Mouse (Mus musculus): ENCODE data around the gene Cdrt4. TPM values are rescaled to one million over a fixed set of nuclear protein-coding genes. Genes with fewer than 3 reads are reported as not detected.

The Cdrt4 gene
- total and polyA plus RNA-seq, 3 experiments: not detected

- TF ChIP-seq RCOR1 (IDR thresholded peaks at IDR 0.05; ENCODE audit: low read depth, low read length) (no peak), E2F4 (IDR thresholded peaks at IDR 0.05; ENCODE audit: borderline replicate concordance, low read depth, low read length) (no peak), ZMIZ1 (IDR thresholded peaks at IDR 0.05; ENCODE audit: low read depth, low read length) (no peak), ELF1 (IDR thresholded peaks at IDR 0.05; ENCODE audit: low read depth, low read length) (no peak), TBP (IDR thresholded peaks at IDR 0.05; ENCODE audit: low read depth, low read length) (no peak), HCFC1 (IDR thresholded peaks at IDR 0.05; ENCODE audit: low read depth, low read length) (no peak)
- no peaks in the 10 kb centered on the region for H3K4me1 ChIP-seq (ENCODE audit: control insufficient read depth in 1 of 2, insufficient read depth in 2 of 2, low read length in 2 of 2)
- no peaks in the 10 kb centered on the region for H3K36me3 ChIP-seq (ENCODE audit: control insufficient read depth in 1 of 2, insufficient read depth in 2 of 2, low read length in 2 of 2)
- no peak overlapping the region for H3K9ac ChIP-seq (ENCODE audit: control insufficient read depth, low read depth, low read length, poor library complexity, severe bottlenecking)
- no peaks in the 10 kb centered on the region for H3K27me3 ChIP-seq (ENCODE audit: control insufficient read depth in 1 of 2, insufficient read depth in 2 of 2, low read length in 2 of 2)
- H3K9me3 ChIP-seq (replicated peaks; ENCODE audit: insufficient read depth, low read length): no peaks in the 10 kb centered on the region
- no peak overlapping the region for H3K27ac ChIP-seq (ENCODE audit: control insufficient read depth, low read depth, low read length)
- H3K79me2 ChIP-seq (ENCODE audit: control insufficient read depth, insufficient read depth, low read length, poor library complexity): no peaks in the 10 kb centered on the region
- no peak overlapping the region for H3K4me3 ChIP-seq (ENCODE audit: control insufficient read depth in 1 of 2, insufficient read depth in 1 of 2, low read depth in 2 of 2, low read length in 2 of 2)
- no peak for DNase-seq (ENCODE audit: low read depth, low spot score)
Measured at GRCm38 (mm10) chr11:63000126-63000525, 49.1 kb downstream of the Cdrt4 start.

- H3K27me3 ChIP-seq (ENCODE audit: control insufficient read depth in 1 of 2, insufficient read depth in 2 of 2, low read length in 2 of 2): no peaks in the 10 kb centered on the region
- no peaks in the 10 kb centered on the region for H3K79me2 ChIP-seq (ENCODE audit: control insufficient read depth, insufficient read depth, low read length, poor library complexity)
- H3K9ac ChIP-seq (ENCODE audit: control insufficient read depth, low read depth, low read length, poor library complexity, severe bottlenecking): no peak overlapping the region
- H3K36me3 ChIP-seq (ENCODE audit: control insufficient read depth in 1 of 2, insufficient read depth in 2 of 2, low read length in 2 of 2): no peaks in the 10 kb centered on the region
- no peak overlapping the region for H3K27ac ChIP-seq (ENCODE audit: control insufficient read depth, low read depth, low read length)
- DNase-seq (ENCODE audit: low read depth, low spot score): no peak
- H3K4me3 ChIP-seq (ENCODE audit: control insufficient read depth in 1 of 2, insufficient read depth in 1 of 2, low read depth in 2 of 2, low read length in 2 of 2): no peak overlapping the region
- TF ChIP-seq USF2 (IDR thresholded peaks at IDR 0.05; ENCODE audit: borderline replicate concordance in 1 of 2, insufficient read depth in 1 of 2, low read depth in 1 of 2, low read length in 2 of 2): no peak
- no peak for TF ChIP-seq GABPA (IDR thresholded peaks at IDR 0.05; ENCODE audit: low read depth, low read length)
- no peak for TF ChIP-seq ZNF384 (IDR thresholded peaks at IDR 0.05; ENCODE audit: low read depth, low read length)
- TF ChIP-seq NRF1 (IDR thresholded peaks at IDR 0.05; ENCODE audit: insufficient read depth, low read depth, low read length, poor library complexity, severe bottlenecking): no peak
- TF ChIP-seq SIN3A (IDR thresholded peaks at IDR 0.05; ENCODE audit: low read length): no peak
- no peak for TF ChIP-seq ELF1 (IDR thresholded peaks at IDR 0.05; ENCODE audit: low read depth, low read length)
- TF ChIP-seq MYC (IDR thresholded peaks at IDR 0.05; ENCODE audit: low read depth, low read length): no peak
- no peak for TF ChIP-seq JUND (IDR thresholded peaks at IDR 0.05; ENCODE audit: low read depth, low read length)
- no peak for TF ChIP-seq UBTF (IDR thresholded peaks at IDR 0.05; ENCODE audit: borderline replicate concordance, insufficient read depth, low read depth, low read length)
- no peak for TF ChIP-seq E2F4 (IDR thresholded peaks at IDR 0.05; ENCODE audit: borderline replicate concordance, low read depth, low read length)
- no peak for TF ChIP-seq BHLHE40 (IDR thresholded peaks at IDR 0.05; ENCODE audit: borderline replicate concordance, low read depth, low read length)
- TF ChIP-seq POLR2AphosphoS5 (IDR thresholded peaks at IDR 0.05; ENCODE audit: borderline replicate concordance, low read depth, low read length): no peak
- TF ChIP-seq MAFK (IDR thresholded peaks at IDR 0.05; ENCODE audit: borderline replicate concordance, low read depth, low read length): no peak
- TF ChIP-seq MYB (IDR thresholded peaks at IDR 0.05; ENCODE audit: low read depth, low read length): no peak
- no peak for TF ChIP-seq RCOR1 (IDR thresholded peaks at IDR 0.05; ENCODE audit: low read depth, low read length)
- no peaks in the 10 kb centered on the region for H3K4me1 ChIP-seq (ENCODE audit: control insufficient read depth in 1 of 2, insufficient read depth in 2 of 2, low read length in 2 of 2)
- H3K9me3 ChIP-seq (replicated peaks; ENCODE audit: insufficient read depth, low read length): no peaks in the 10 kb centered on the region
Measured at GRCm38 (mm10) chr11:63004617-63005016, 53.6 kb downstream of the Cdrt4 start.
